Mouse (Mus musculus) frontal cortex, postnatal 36 days (tissue): ENCODE measurements at regions not wholly inside any gene's neighbourhood (a gene's known extent, or its start where the extent isn't known, plus 50 kb on each side); places are given as distances from the start of the nearest gene placed in this dataset.
"Not testable (repeated sequence)": the region's sequence is repeated elsewhere in the genome, so short reads cannot be mapped to it uniquely, and the experiment has no call there.

Experiments
- DNase-seq, 2 experiments: peaks; one replicate each; pipeline ENCODE4 v3.0.0; 2022; ENCODE audit warnings: low spot score in 2 of 2

DNA sequence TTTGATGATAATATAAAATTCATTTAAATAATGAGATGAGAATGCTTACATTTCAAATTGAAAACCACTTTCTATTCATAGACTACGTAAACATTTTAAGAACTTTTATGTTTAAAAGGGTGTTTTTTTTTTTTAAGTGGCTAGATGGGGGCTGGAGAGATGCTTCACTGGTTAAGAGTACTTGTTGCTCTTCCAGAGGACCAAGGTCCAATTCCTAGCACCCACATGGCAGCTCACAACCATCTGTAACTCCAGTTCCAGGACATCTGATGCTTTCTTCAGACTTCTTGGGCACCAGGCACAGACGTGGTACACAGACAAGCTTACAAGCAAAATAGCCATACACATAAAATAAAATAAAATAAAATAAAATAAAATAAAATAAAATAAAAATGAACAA lies 239.5 kb downstream of the Mef2c start:
- DNase-seq: no peak

GRCm38 (mm10) chr13:83744110-83744752 lies 240.4 kb downstream of the Mef2c start:
- no peak for DNase-seq

DNA sequence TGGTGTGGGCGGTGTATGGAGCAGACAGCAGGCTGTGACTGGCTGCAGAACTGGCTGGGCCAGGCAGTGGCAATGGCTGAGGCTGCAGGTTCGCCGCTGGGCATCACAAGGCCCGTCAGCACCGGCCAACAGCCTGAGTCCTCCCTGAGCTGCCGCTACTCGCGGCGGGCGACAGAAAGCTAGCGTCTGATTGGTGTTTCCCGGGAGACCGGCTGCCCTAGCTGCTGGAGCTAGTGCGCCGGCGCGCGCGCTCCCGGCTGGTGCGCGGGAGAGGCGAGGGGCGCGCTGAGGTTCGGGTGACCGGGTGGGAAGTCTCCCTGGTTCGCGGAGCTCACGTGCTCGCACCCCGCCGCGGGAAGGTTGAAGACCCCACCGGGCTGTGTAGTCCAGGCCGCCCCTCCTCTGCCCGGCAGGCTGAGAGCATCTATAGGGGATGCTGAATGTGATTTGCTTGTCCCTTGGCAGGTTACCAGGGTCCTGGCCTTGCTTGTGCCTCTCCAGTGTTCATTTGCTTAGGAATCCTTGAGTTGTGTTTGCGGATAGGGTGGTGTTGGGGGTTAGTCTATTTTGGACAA lies 241.2 kb downstream of the Mef2c start:
- peak; percentile 96 to 97 for DNase-seq

GRCm38 (mm10) chr13:83745961-83746360 lies 242.1 kb downstream of the Mef2c start:
- DNase-seq: no peak

- no peak for DNase-seq
Measured at GRCm38 (mm10) chr13:83747671-83748070, 243.8 kb downstream of the Mef2c start.

GRCm38 (mm10) chr13:83749376-83750150 lies 245.7 kb downstream of the Mef2c start:
- DNase-seq: no peak

GRCm38 (mm10) chr13:83750437-83750836 lies 246.6 kb downstream of the Mef2c start:
- DNase-seq: no peak

DNA sequence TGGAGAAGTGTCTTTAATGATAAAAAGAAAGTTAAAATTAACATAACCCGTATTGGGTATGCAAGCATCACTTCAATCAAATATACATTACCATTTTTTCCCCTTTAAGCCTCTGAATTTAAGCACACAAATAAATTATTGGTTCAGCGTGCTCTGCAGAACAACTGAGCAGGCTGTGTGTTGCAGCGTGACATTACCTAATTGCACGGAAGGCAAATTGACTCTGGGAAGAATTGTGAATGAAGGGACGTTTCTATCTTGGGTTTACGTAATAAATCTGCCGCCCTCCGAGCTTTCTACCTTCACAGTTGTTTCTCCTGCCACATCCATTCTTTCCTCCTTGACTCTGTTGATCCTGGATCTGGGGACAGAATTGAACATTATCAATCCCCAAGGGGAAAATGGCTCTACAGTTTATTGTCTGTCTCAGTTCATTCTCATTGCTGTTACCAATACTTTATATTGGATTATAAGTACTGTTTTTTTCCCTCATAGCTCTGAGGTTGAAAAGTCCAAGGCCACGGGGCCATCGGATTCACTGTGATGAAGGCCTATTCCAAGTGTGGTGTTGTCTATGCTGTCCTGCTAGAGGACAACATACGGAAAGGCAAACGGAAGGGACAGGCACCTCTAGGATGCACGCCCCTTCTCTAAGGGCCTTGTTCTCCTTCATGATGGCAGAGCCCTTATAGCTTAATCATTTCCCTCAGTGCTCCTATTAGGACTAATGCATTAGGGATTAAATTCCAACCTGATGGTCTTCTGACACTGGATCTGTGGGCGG lies 256.7 kb downstream of the Mef2c start:
- no peak for DNase-seq

GRCm38 (mm10) chr13:83762484-83762883 lies 258.6 kb downstream of the Mef2c start:
- DNase-seq: no peak

DNA sequence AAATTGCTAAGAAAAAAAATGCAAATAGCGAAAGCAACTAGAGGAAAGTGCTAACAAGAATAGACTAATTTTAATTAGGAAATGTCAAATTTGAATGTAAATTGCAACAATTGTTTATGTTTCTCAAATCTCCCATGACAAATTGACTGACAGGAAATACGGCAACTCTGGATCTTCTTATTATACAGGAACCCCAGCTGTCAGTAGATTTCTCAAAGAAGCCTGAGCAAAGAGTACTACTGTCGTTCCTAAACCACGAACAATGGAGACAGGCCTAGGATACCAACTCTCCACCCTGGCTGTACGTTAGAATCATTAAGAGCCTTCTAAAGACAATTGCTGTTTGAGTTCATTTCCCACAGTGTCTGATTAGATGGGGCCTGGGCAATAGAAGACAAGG lies 259.5 kb downstream of the Mef2c start:
- DNase-seq: not testable (repeated sequence)

DNA sequence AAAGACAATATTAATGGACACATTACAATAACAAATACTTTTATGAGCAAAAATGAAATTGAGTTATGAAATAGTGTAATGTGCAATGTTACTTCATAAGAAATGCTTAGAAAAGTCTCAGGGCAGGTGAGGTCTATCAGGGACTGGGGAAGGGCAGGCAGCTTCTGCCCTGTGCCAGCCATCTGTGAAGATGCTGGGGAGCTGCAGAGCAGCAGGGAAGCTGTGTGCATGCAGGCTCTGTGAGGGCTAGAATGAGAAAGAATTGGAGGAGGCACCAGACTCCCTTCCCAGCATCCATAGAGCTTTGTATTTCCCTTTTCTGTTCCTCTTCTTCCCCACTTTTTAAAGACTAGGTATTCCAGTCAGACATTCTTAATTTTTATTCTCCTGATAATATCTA lies 281.8 kb downstream of the Mef2c start:
- no peak for DNase-seq

DNA sequence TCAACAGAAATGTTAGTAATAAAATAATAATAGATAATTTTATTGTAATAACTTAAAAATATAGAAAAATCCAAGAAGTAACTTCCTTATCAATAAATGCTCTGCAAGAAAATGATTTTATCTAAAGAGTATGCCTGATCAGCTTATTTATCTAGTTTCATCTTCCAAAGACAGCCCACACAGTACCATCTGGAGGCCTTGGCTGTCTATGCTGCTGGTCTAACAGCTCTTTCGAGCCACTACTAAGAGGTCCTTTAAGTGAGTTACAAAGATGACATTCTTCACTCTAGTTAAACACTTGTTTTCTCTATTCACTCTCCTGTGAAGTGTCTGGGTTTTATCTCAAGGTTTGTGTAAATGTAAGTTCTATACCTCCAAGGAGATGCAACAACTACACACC lies 305.7 kb downstream of the Mef2c start:
- peak in 1 of 2 experiments; percentile 17 for DNase-seq

DNA sequence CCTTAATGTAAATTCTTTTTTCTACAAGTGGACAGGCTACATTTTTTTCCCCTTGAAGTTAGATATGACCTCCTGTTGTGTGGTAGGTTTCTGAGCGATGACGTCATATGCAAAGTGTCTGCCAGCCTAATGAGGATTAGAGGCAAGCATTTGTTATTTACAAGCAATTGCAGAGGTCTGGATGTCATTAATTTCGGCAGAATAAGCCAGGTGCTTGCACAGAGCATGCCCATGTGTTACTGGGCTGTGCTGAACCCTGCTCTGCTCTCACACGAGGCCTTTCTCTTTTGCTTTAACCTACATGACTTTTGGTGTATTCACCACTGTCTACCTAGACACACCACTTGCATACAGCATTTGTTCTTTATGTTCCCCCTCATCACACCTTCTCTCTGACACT lies 316.5 kb downstream of the Mef2c start:
- no peak for DNase-seq

GRCm38 (mm10) chr13:83820721-83821120 lies 316.9 kb downstream of the Mef2c start:
- DNase-seq: no peak

DNA sequence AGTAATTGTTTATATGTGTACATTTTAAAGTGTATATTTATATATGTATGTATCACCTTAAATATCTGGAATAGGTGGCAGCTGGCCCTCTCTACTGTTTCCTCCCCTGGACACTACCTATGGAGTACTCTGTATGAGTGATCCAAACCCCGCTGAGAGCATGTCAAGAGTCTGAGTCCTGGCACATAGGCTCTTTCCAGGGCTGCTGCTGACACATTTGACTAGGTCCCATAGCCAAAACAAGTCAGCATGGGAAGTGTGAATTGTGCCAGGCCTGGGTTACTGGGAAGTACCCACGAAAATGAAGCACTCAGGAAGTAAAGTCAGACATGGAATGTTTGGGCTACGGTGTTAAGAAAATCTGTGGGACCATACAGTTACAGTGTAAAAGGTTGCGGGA lies 321.1 kb downstream of the Mef2c start:
- no peak for DNase-seq

GRCm38 (mm10) chr13:83826841-83827463 lies 323.1 kb downstream of the Mef2c start:
- DNase-seq: no peak

GRCm38 (mm10) chr13:83865932-83866685 lies 356.0 kb upstream of the Tmem161b start:
- DNase-seq: no peak

- DNase-seq: no peak
Measured at GRCm38 (mm10) chr13:83867211-83867610, 354.9 kb upstream of the Tmem161b start.

- no peak for DNase-seq
Measured at GRCm38 (mm10) chr13:83867831-83868473, 354.1 kb upstream of the Tmem161b start.

GRCm38 (mm10) chr13:83868922-83869321 lies 353.2 kb upstream of the Tmem161b start:
- DNase-seq: no peak
